Mouse (Mus musculus) limb, embryonic 15.5 days (tissue): Measurements from ENCODE around the gene Olfr912. TPM values are rescaled to one million over a fixed set of nuclear protein-coding genes. Genes with fewer than 3 reads are reported as not detected.

Source experiments
- ATAC-seq: fragments of 200-750 bp; cut with Nextera tagmentation; 2 replicates; pipeline ENCODE4 v1.8.0; 2017; ENCODE audit warnings: low read depth, moderate TSS enrichment; ENCODE audit not compliant: insufficient number of reproducible peaks, low FRiP score, low TSS enrichment
- H3K27ac ChIP-seq: fragments of 300-500 bp; sonication (generic); 2 replicates; pipeline ENCODE4 v1.5.1; 2015; ENCODE audit warnings: moderate library complexity, mild to moderate bottlenecking, inconsistent platforms
- H3K27me3 ChIP-seq: fragments of 300-500 bp; sonication (generic); 2 replicates; pipeline ENCODE4 v1.6.1; 2015; ENCODE audit warnings: inconsistent platforms
- H3K36me3 ChIP-seq: fragments of 300-500 bp; sonication (generic); 2 replicates; pipeline ENCODE4 v1.6.1; 2015; ENCODE audit warnings: inconsistent platforms
- H3K4me1 ChIP-seq: fragments of 300-500 bp; sonication (generic); 2 replicates; pipeline ENCODE4 v1.6.1; 2015; ENCODE audit warnings: inconsistent platforms
- H3K4me2 ChIP-seq: fragments of 300-500 bp; sonication (generic); 2 replicates; pipeline ENCODE4 v1.6.1; 2015; ENCODE audit warnings: mild to moderate bottlenecking, inconsistent platforms
- H3K4me3 ChIP-seq: fragments of 300-500 bp; sonication (generic); 2 replicates; pipeline ENCODE4 v1.5.1; 2015; ENCODE audit warnings: mild to moderate bottlenecking, inconsistent platforms
- H3K9ac ChIP-seq: fragments of 300-500 bp; sonication (generic); 2 replicates; pipeline ENCODE4 v1.6.1; 2015; ENCODE audit warnings: inconsistent platforms
- H3K9me3 ChIP-seq: fragments of 300-500 bp; sonication (generic); 2 replicates; pipeline ENCODE4 v1.6.1; 2016; ENCODE audit warnings: inconsistent platforms
- WGBS: fragments of 180-500 bp; shearing (Covaris S2); methylation state at CpG from one replicate; pipeline ENCODE4 v1.1.7; 2015; 5-methylcytosine and 5-hydroxymethylcytosine counted together
- polyA plus RNA-seq: library from polyadenylated mRNA; unstranded; fragments of >200 nt; fragmentation: Nextera tagmentation; extraction: Ambion mirVana; gene quantifications from 2 replicates; pipeline ENCODE4 v1.2.1, GENCODE M21; 2015

Gene Olfr912
- not detected in 2 replicates for polyA plus RNA-seq

DNA sequence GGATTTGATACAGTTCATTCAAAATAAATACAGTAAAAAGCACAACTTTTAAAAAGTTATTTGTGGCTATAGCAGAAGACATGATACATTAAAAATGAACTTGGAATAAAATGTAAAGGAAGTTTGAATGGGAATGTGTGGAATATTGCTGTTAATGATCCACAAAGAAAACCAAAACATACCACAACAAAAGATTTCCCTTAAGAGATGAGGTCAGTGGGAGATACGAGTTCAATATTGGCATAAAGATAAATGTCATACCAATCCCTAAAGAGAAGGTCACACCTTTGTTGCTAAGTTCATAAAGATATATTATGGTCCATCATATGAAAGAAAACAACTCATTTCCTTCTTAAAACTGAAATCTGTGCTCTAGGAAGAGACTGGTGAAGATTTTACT is at the start of gene Olfr912:
Olfr912 (plus strand) TSS at position 301 of the 400 bp plus-strand sequence.
- Histone ChIP-seq H3K27ac (no peak within 1 kb of the TSS), H3K9ac (no peak within 1 kb of the TSS), H3K9me3 (no peaks in the 10 kb centered on the region), H3K4me3 (no peak within 1 kb of the TSS), H3K4me1 (no peaks in the 10 kb centered on the region), H3K4me2 (no peak within 1 kb of the TSS), H3K36me3 (no peaks in the 10 kb centered on the region), H3K27me3 (no peaks in the 10 kb centered on the region)
- no peak for ATAC-seq
- WGBS = 70% methylated on average over 1 of the region's 1 CpGs

GRCm38 (mm10) chr9:38537549-38537948 is 42.4 kb upstream of the Olfr912 start, which contains the start of gene Olfr910:
TSS of gene Olfr910 (plus strand) at chr9:38537849.
- no peaks in the 10 kb centered on the region for H3K36me3 ChIP-seq
- H3K27me3 ChIP-seq = no peaks in the 10 kb centered on the region
- no peak within 1 kb of the TSS for H3K9ac ChIP-seq
- ATAC-seq = no peak
- no peak within 1 kb of the TSS for H3K4me3 ChIP-seq
- H3K9me3 ChIP-seq = no peaks in the 10 kb centered on the region
- H3K4me1 ChIP-seq = no peaks in the 10 kb centered on the region
- H3K4me2 ChIP-seq = no peak within 1 kb of the TSS
- WGBS = 86% methylated on average over 2 of the region's 2 CpGs
- H3K27ac ChIP-seq = no peak within 1 kb of the TSS

DNA sequence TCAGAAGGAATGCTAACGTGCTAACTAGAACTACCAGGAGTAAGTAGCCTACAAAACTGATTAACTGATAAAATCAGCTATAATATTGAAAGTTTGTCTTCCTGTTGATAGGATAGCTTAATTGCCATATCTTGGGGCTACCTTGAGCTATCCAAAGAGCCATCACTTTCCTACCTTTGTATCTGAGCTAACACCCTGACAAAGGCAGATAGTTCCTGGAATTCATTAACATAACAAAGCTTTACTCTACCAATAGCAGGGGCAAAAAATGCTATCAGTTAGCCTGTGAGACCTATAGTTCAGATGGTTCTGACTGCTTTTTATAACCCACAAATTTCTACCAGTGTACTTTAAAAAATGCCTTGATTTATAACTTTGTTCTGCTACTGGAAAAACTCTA is 11.1 kb downstream of the Olfr912 start:
- Histone ChIP-seq H3K27ac (no peak overlapping the region), H3K27me3 (no peaks in the 10 kb centered on the region), H3K36me3 (no peaks in the 10 kb centered on the region), H3K9me3 (no peaks in the 10 kb centered on the region), H3K4me2 (no peak overlapping the region), H3K4me3 (no peak overlapping the region), H3K4me1 (no peaks in the 10 kb centered on the region), H3K9ac (no peak overlapping the region)
- 50% methylated on average over 1 of the region's 1 CpGs for WGBS
- ATAC-seq = no peak

DNA sequence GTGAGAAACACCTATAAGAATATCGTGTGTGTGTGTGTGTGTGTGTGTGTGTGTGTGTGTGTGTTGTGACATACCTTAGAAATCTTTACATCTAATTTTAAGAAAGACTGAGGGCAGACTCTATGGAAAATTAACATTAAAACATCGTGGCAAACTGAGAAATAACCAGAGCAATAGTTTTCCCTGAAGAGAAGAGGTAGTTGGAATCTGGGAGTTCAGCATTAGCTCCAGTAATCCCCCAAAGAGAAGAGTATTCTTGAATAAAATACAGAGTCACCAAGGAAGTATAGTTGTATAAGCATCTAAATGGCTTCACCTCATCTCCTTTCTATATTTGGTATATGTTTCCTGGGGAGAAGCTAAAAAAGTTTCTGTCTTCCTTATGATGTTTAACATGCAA is 12.5 kb downstream of the Olfr912 start, which contains the start of gene Olfr913:
Olfr913 (plus strand) TSS at position 301 of the 400 bp plus-strand sequence.
- ATAC-seq = no peak

DNA sequence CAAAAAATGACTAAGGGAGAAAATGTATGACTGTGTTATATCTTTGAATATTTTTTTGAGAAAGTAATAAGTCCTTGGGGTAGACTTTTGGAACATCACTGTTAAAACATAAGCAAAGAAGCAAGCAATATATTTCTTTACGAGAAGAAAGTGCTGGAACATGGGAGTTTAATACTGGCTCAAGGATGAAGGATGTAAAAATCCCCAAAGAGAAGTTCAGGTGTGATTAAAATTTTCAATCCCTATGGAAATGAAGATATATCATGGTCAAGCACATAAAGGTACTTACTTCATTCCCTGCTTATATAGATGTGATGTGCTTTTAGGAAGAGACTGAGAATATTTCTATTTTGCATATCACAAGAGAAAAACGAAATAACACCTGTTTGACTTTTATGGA is 24.8 kb downstream of the Olfr912 start, which contains the start of gene Olfr914:
Olfr914 (plus strand) TSS at position 301 of the 400 bp plus-strand sequence.
- Histone ChIP-seq H3K4me1 (no peaks in the 10 kb centered on the region), H3K27ac (no peak within 1 kb of the TSS), H3K9ac (no peak within 1 kb of the TSS), H3K27me3 (no peaks in the 10 kb centered on the region), H3K9me3 (no peaks in the 10 kb centered on the region), H3K4me3 (no peak within 1 kb of the TSS), H3K36me3 (no peaks in the 10 kb centered on the region), H3K4me2 (no peak within 1 kb of the TSS)
- no peak for ATAC-seq
- WGBS = 57% methylated on average over 2 of the region's 2 CpGs

More for the DNA sequence above, 12.5 kb downstream of the Olfr912 start, which contains the start of gene Olfr913:
- H3K27me3 ChIP-seq = no peaks in the 10 kb centered on the region
- no peak within 1 kb of the TSS for H3K4me3 ChIP-seq
- 52% methylated on average over 2 of the region's 2 CpGs for WGBS
- no peak within 1 kb of the TSS for H3K27ac ChIP-seq
- H3K4me1 ChIP-seq = no peaks in the 10 kb centered on the region
- H3K4me2 ChIP-seq = no peak within 1 kb of the TSS
- no peaks in the 10 kb centered on the region for H3K9me3 ChIP-seq
- H3K9ac ChIP-seq = no peak within 1 kb of the TSS
- no peaks in the 10 kb centered on the region for H3K36me3 ChIP-seq

DNA sequence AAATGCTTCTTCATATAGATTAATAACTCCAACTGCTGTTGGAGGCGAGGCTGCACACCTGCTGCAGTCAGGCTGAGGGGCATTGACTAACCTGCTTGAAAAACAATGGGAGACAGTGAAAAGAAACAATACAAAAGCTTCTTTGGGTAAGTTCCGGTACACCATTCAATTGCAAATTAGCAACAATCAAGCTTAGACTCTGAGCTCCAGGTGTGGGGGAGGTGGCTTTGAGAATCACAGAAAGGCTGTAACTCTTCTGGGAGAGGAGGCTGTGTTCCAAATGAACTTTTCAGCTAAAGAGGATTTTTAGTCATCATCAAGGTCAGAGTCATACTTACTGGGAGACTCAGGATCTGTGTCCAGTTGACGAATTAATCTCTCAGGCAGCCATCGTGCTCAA is 52.4 kb downstream of the Olfr912 start:
- no peaks in the 10 kb centered on the region for H3K9me3 ChIP-seq
- no peaks in the 10 kb centered on the region for H3K27me3 ChIP-seq
- H3K4me3 ChIP-seq = no peak overlapping the region
- H3K27ac ChIP-seq = no peak overlapping the region
- H3K4me1 ChIP-seq = no peaks in the 10 kb centered on the region
- H3K4me2 ChIP-seq = no peak overlapping the region
- no peaks in the 10 kb centered on the region for H3K36me3 ChIP-seq
- ATAC-seq = no peak
- no peak overlapping the region for H3K9ac ChIP-seq
- 82% methylated on average over 4 of the region's 4 CpGs for WGBS

Other genes starting within 250 kb of the Olfr912 start
- gene Olfr898, start 231.8 kb upstream of the Olfr912 start, polyA plus RNA-seq = not detected in 2 replicates
- not detected in 2 replicates for gene Olfr250, start 213.3 kb upstream of the Olfr912 start, polyA plus RNA-seq
- not detected in 2 replicates for gene Olfr251, start 203.1 kb upstream of the Olfr912 start, polyA plus RNA-seq
- not detected in 2 replicates for gene Olfr147, start 178.5 kb upstream of the Olfr912 start, polyA plus RNA-seq
- not detected in 2 replicates for gene Olfr901, start 150.7 kb upstream of the Olfr912 start, polyA plus RNA-seq
- gene Olfr902, start 132.5 kb upstream of the Olfr912 start, polyA plus RNA-seq = not detected in 2 replicates
- not detected in 2 replicates for gene Olfr904, start 117.0 kb upstream of the Olfr912 start, polyA plus RNA-seq
- not detected in 2 replicates for gene Olfr905, start 109.1 kb upstream of the Olfr912 start, polyA plus RNA-seq
- gene Olfr906, start 93.1 kb upstream of the Olfr912 start, polyA plus RNA-seq = not detected in 2 replicates
- gene Olfr907, start 84.4 kb upstream of the Olfr912 start, polyA plus RNA-seq = not detected in 2 replicates
- gene Olfr911-ps1, start 58.6 kb upstream of the Olfr912 start, polyA plus RNA-seq = not detected in 2 replicates
- gene Olfr910, start 42.3 kb upstream of the Olfr912 start, polyA plus RNA-seq = not detected in 2 replicates
- gene Olfr913, start 12.6 kb downstream of the Olfr912 start, polyA plus RNA-seq = not detected in 2 replicates
- gene Olfr914, start 24.9 kb downstream of the Olfr912 start, polyA plus RNA-seq = not detected in 2 replicates
- gene Olfr916, start 79.7 kb downstream of the Olfr912 start, polyA plus RNA-seq = not detected in 2 replicates
- gene Olfr917, start 85.7 kb downstream of the Olfr912 start, polyA plus RNA-seq = not detected in 2 replicates
- gene Olfr918, start 94.4 kb downstream of the Olfr912 start, polyA plus RNA-seq = not detected in 2 replicates
- not detected in 2 replicates for gene Olfr919, start 123.5 kb downstream of the Olfr912 start, polyA plus RNA-seq
- gene Vwa5a, start 138.1 kb downstream of the Olfr912 start, polyA plus RNA-seq = 29.6 and 31.1 TPM in 2 replicates
- gene Olfr920, start 172.1 kb downstream of the Olfr912 start, polyA plus RNA-seq = 0.05 TPM in 2 replicates
- not detected in 2 replicates for gene Olfr921, start 192.9 kb downstream of the Olfr912 start, polyA plus RNA-seq
- gene Olfr922, start 234.4 kb downstream of the Olfr912 start, polyA plus RNA-seq = not detected in 2 replicates
- not detected in 2 replicates for gene Olfr923, start 246.4 kb downstream of the Olfr912 start, polyA plus RNA-seq